Mouse (Mus musculus): ENCODE measurements around the gene Eml6. TPM values are rescaled to one million over a fixed set of nuclear protein-coding genes. Genes with fewer than 3 reads are reported as not detected.

The Eml6 gene
- total and polyA plus RNA-seq, 2 experiments from 2014 or later, result 2.7 to 24.2 TPM

DNA sequence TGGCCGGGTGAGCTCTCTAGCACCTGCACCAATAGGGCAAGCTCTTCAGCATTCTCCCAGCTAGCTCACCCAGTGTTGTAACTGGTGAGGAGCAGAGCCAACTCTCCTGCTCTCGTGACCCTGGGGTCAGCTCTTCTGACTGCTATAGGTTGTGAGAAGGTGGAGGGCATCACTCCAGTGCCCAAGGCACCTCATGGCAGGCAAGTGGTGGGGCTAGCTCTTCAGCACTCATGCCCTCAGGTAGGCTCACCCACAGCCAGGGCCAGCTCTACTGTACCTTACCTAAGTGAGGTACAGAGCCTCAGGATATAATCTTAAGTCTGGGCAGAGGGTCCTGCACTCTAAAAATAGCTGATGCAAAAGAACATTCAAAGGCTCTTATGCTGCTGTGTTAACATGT lies 286.1 kb downstream of the Eml6 start:
- no peak for ATAC-seq
- H3K9ac ChIP-seq, result no peak overlapping the region
- no peak overlapping the region for H3K4me3 ChIP-seq (ENCODE audit: low read depth, low read length)
- no peak overlapping the region for H3K27ac ChIP-seq (ENCODE audit: low read depth, low read length)
- no peaks in the 10 kb centered on the region for H3K9me3 ChIP-seq (ENCODE audit: low read length)
- TF ChIP-seq CTCF (IDR thresholded peaks at IDR 0.05; ENCODE audit: low read depth), result no peak
- peaks cover 30% of the 10 kb centered on the region for H3K36me3 ChIP-seq (ENCODE audit: insufficient read depth)
- no peaks in the 10 kb centered on the region for H3K27me3 ChIP-seq (ENCODE audit: insufficient read depth, low read length)
- DNase-seq, result no peak
- no peak overlapping the region for H3K4me2 ChIP-seq (ENCODE audit: low read depth)
- 97% methylated on average over 2 of the region's 2 CpGs for WGBS
- H3K4me1 ChIP-seq (ENCODE audit: insufficient read depth), result no peaks in the 10 kb centered on the region

DNA sequence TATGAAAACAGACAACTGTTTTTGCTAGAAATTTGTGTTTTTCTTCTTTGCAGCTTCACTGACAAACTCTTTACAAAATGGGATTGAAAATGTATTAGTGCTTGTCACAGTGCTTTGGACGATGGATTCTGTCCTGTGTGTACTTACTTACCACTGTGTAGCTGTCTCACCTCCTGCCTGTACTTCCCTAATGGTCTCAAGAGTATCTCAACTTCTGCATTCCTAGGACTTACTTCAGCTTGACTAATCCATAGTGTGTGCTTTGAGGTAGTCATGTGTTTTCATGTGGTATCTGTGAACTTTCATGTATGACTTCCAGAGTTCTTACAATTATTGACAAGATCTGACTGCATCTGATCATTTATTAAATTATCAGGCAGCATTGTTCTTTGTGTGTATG lies 297.9 kb downstream of the Eml6 start:
- WGBS, result 77% methylated on average over 1 of the region's 1 CpGs
- no peak overlapping the region for H3K4me2 ChIP-seq (ENCODE audit: low read depth)
- H3K4me1 ChIP-seq (ENCODE audit: insufficient read depth), result peaks cover 8% of the 10 kb centered on the region
- H3K27me3 ChIP-seq (ENCODE audit: insufficient read depth, low read length), result no peaks in the 10 kb centered on the region
- no peak for TF ChIP-seq CTCF (IDR thresholded peaks at IDR 0.05; ENCODE audit: low read depth)
- H3K9ac ChIP-seq, result no peak overlapping the region
- no peaks in the 10 kb centered on the region for H3K36me3 ChIP-seq (ENCODE audit: insufficient read depth)
- DNase-seq (no peak), ATAC-seq (no peak)
- H3K4me3 ChIP-seq (ENCODE audit: low read depth, low read length), result no peak overlapping the region
- H3K27ac ChIP-seq (ENCODE audit: low read depth, low read length), result no peak overlapping the region
- no peaks in the 10 kb centered on the region for H3K9me3 ChIP-seq (ENCODE audit: low read length)

DNA sequence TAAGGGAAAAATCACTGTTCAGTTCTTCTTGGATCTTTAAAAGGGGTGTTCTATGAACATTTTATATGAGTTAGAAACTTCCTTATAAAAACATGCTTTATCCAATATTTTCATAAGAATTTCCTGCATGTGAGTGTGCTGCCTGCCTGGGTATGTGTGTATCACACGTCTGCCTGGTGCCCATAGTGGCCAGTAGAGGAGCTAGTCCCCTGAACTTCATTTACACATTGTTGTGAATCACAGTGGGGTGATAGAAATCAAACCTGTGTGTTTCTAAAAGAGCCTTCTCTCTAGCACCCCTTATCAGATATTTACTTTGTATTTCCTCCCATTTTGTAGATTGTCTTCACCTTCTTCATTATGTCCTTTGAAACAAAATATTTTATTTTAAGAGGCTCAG lies 300.2 kb downstream of the Eml6 start:
- H3K4me1 ChIP-seq (ENCODE audit: insufficient read depth), result peaks cover 8% of the 10 kb centered on the region
- ATAC-seq (peak; percentile 60; the same call in 1 of the 2 replicates), DNase-seq (no peak)
- no peak overlapping the region for H3K4me2 ChIP-seq (ENCODE audit: low read depth)
- TF ChIP-seq CTCF (IDR thresholded peaks at IDR 0.05; ENCODE audit: low read depth), result 0 out of 2 replicates have a peak, but pooled peaks have one; percentile 7
- H3K36me3 ChIP-seq (ENCODE audit: insufficient read depth), result no peaks in the 10 kb centered on the region
- H3K9ac ChIP-seq, result no peak overlapping the region
- no peaks in the 10 kb centered on the region for H3K27me3 ChIP-seq (ENCODE audit: insufficient read depth, low read length)
- H3K27ac ChIP-seq (ENCODE audit: low read depth, low read length), result peak overlapping the region; percentile 4; the same call in 1 of the 2 replicates
- H3K9me3 ChIP-seq (ENCODE audit: low read length), result no peaks in the 10 kb centered on the region
- H3K4me3 ChIP-seq (ENCODE audit: low read depth, low read length), result no peak overlapping the region
- 54% methylated on average over 1 of the region's 1 CpGs for WGBS

DNA sequence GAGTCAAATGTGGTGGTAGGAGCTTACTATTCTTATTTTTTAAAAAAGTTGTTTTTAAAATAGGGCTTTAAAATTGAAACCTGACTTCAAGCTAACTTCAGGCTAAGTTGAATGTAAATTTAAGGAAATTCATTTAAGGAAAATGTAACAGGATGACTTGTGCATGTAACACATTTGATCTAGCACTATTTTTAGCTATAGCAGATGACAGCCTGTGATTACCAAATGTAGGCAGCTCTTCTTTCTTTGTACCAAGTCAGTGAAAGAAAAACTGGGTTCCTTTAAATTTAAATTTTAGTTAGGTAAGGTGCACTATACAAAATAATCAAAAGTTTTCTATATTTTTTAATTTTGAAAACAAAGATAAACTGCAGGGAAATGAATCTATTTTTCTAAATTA lies 300.7 kb downstream of the Eml6 start:
- H3K27ac ChIP-seq (ENCODE audit: low read depth, low read length), result no peak overlapping the region
- no peak overlapping the region for H3K4me3 ChIP-seq (ENCODE audit: low read depth, low read length)
- no peak for TF ChIP-seq CTCF (IDR thresholded peaks at IDR 0.05; ENCODE audit: low read depth)
- no peaks in the 10 kb centered on the region for H3K9me3 ChIP-seq (ENCODE audit: low read length)
- no peaks in the 10 kb centered on the region for H3K36me3 ChIP-seq (ENCODE audit: insufficient read depth)
- ATAC-seq, result peak; percentile 70
- no peak for DNase-seq
- H3K27me3 ChIP-seq (ENCODE audit: insufficient read depth, low read length), result no peaks in the 10 kb centered on the region
- H3K4me2 ChIP-seq (ENCODE audit: low read depth), result no peak overlapping the region
- H3K4me1 ChIP-seq (ENCODE audit: insufficient read depth), result peaks cover 8% of the 10 kb centered on the region
- H3K9ac ChIP-seq, result no peak overlapping the region

DNA sequence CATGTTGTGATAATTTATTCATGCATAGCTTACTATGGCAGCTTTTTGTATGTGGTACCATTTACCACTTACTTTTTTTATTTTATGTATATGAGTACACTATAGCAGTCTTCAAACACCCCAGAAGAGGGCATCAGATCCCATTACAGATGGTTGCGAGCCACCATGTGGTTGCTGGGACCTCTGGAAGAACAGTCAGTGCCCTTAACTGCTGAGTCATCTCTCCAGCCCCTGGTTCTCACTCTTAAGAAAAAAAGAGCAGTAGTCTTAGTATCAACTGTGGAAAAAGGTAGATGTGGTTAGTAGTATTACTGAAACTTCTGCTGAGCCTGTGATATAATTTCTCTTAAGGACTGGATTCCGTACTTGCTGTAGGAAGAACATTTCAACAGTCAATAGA lies 301.6 kb downstream of the Eml6 start:
- Histone ChIP-seq H3K27ac (ENCODE audit: low read depth, low read length) (no peak overlapping the region), H3K36me3 (ENCODE audit: insufficient read depth) (no peaks in the 10 kb centered on the region), H3K27me3 (ENCODE audit: insufficient read depth, low read length) (no peaks in the 10 kb centered on the region), H3K9me3 (ENCODE audit: low read length) (no peaks in the 10 kb centered on the region), H3K4me3 (ENCODE audit: low read depth, low read length) (no peak overlapping the region), H3K9ac (no peak overlapping the region), H3K4me1 (ENCODE audit: insufficient read depth) (peaks cover 8% of the 10 kb centered on the region), H3K4me2 (ENCODE audit: low read depth) (no peak overlapping the region)
- 87% methylated on average over 2 of the region's 2 CpGs for WGBS
- no peak for TF ChIP-seq CTCF (IDR thresholded peaks at IDR 0.05; ENCODE audit: low read depth)
- DNase-seq, result no peak
- no peak for ATAC-seq

DNA sequence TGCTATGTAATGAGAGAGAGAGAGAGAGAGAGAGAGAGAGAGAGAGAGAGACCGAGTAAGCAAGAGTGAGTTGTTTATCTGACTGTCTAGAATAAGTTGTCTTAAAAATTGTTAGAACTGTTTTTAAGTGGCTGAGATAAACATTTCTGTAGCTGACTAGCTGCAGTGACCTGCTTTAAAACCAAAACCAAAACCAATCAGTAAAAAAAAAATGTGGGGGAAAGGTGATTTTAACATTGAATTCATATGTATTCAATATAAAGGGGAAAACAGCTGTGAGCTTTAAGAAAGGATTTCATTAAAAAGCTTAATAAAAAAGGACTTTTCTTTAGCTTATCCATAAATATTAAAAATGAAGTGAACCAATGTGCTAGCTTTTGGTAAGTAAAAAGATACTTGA lies 306.2 kb downstream of the Eml6 start:
- H3K36me3 ChIP-seq (ENCODE audit: insufficient read depth), result no peaks in the 10 kb centered on the region
- no peak overlapping the region for H3K4me2 ChIP-seq (ENCODE audit: low read depth)
- H3K4me3 ChIP-seq (ENCODE audit: low read depth, low read length), result no peak overlapping the region
- H3K9me3 ChIP-seq (ENCODE audit: low read length), result no peaks in the 10 kb centered on the region
- no peaks in the 10 kb centered on the region for H3K4me1 ChIP-seq (ENCODE audit: insufficient read depth)
- no peak overlapping the region for H3K27ac ChIP-seq (ENCODE audit: low read depth, low read length)
- TF ChIP-seq CTCF (IDR thresholded peaks at IDR 0.05; ENCODE audit: low read depth), result no peak
- H3K9ac ChIP-seq, result no peak overlapping the region
- no peak for ATAC-seq
- DNase-seq, result no peak
- 82% methylated on average over 1 of the region's 1 CpGs for WGBS
- H3K27me3 ChIP-seq (ENCODE audit: insufficient read depth, low read length), result no peaks in the 10 kb centered on the region

DNA sequence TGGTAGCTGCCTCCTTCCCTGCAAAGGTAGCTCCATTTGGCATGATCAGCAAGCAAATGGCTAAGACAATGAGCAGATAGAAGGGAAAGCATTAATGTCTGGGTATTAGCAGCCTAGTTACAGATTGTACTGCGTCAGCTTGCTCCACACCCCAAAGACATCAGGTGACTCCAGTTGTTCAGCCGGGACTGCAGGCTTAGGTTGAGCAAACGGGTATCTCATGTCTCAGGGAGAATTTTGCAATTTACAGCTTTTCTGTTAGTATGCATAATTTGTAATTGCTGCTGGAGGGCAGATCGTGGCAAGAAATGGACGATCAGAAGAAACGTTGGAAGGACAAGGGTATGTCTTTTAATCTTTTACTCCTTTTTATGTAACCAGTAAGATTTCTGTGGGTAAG lies 307.3 kb downstream of the Eml6 start:
- ATAC-seq (no peak), DNase-seq (no peak)
- Histone ChIP-seq H3K4me3 (ENCODE audit: low read depth, low read length) (no peak overlapping the region), H3K27me3 (ENCODE audit: insufficient read depth, low read length) (no peaks in the 10 kb centered on the region), H3K4me1 (ENCODE audit: insufficient read depth) (no peaks in the 10 kb centered on the region), H3K36me3 (ENCODE audit: insufficient read depth) (no peaks in the 10 kb centered on the region), H3K9me3 (ENCODE audit: low read length) (no peaks in the 10 kb centered on the region), H3K27ac (ENCODE audit: low read depth, low read length) (no peak overlapping the region), H3K9ac (no peak overlapping the region), H3K4me2 (ENCODE audit: low read depth) (no peak overlapping the region)
- no peak for TF ChIP-seq CTCF (IDR thresholded peaks at IDR 0.05; ENCODE audit: low read depth)
- 59% methylated on average over 6 of the region's 6 CpGs for WGBS

DNA sequence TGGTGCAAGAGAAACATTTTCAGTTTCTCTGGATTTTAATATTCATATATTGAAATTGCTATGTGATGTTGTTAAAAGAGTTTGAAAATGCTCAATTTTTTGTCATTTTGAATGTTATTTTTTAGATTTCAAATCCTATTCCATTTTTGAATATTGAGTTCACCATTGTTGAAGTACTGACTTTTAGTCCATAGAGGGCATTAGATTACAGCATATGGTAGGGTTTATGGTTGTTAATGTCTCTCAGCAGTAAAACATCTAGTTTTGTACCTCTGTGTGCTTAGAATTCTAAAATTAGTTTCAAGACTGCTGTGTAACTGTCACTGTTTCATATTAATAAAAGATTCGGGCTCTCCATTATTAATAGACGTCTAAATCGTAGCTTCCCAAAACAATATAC lies 310.3 kb downstream of the Eml6 start:
- 0 out of 2 replicates have a peak, but pooled peaks cover 3% of the 10 kb centered on the region for H3K36me3 ChIP-seq (ENCODE audit: insufficient read depth)
- WGBS, result 85% methylated on average over 3 of the region's 3 CpGs
- TF ChIP-seq CTCF (IDR thresholded peaks at IDR 0.05; ENCODE audit: low read depth), result peak; percentile 46

More for the DNA sequence above, 310.3 kb downstream of the Eml6 start:
- ATAC-seq (no peak; the same call in 1 of the 2 replicates), DNase-seq (no peak)
- H3K9me3 ChIP-seq (ENCODE audit: low read length), result no peaks in the 10 kb centered on the region
- H3K4me1 ChIP-seq (ENCODE audit: insufficient read depth), result no peaks in the 10 kb centered on the region
- H3K27ac ChIP-seq (ENCODE audit: low read depth, low read length), result no peak overlapping the region
- no peak overlapping the region for H3K4me2 ChIP-seq (ENCODE audit: low read depth)
- H3K9ac ChIP-seq, result no peak overlapping the region
- H3K27me3 ChIP-seq (ENCODE audit: insufficient read depth, low read length), result no peaks in the 10 kb centered on the region
- H3K4me3 ChIP-seq (ENCODE audit: low read depth, low read length), result no peak overlapping the region

All from forebrain, postnatal 0 days (tissue).